Mouse (Mus musculus) limb, embryonic 13.5 days (tissue): ENCODE data around the gene Rmnd5b. TPM values are rescaled to one million over a fixed set of nuclear protein-coding genes. Genes with fewer than 3 reads are reported as not detected.

Experiments used
- ATAC-seq: fragments of 200-750 bp; cut with Nextera tagmentation; 2 replicates; pipeline ENCODE4 v1.8.0; 2017; ENCODE audit warnings: low read depth, moderate number of reproducible peaks, moderate TSS enrichment; ENCODE audit not compliant: low FRiP score
- H3K27ac ChIP-seq: fragments of 300-500 bp; sonication (generic); 2 replicates; pipeline ENCODE4 v1.5.1; 2015; ENCODE audit warnings: inconsistent platforms, mild to moderate bottlenecking, moderate library complexity
- H3K27me3 ChIP-seq: fragments of 300-500 bp; sonication (generic); 2 replicates; pipeline ENCODE4 v1.6.1; 2015; ENCODE audit warnings: mild to moderate bottlenecking, inconsistent platforms
- H3K36me3 ChIP-seq: fragments of 300-500 bp; sonication (generic); 2 replicates; pipeline ENCODE4 v1.6.1; 2015; ENCODE audit warnings: inconsistent platforms, mild to moderate bottlenecking, moderate library complexity
- H3K4me1 ChIP-seq: fragments of 300-500 bp; sonication (generic); 2 replicates; pipeline ENCODE4 v1.6.1; 2015; ENCODE audit warnings: inconsistent platforms
- H3K4me2 ChIP-seq: fragments of 300-500 bp; sonication (generic); replicated peaks from 2 replicates; pipeline ENCODE4 v1.6.1; 2015; ENCODE audit warnings: inconsistent platforms, mild to moderate bottlenecking, moderate library complexity
- H3K4me3 ChIP-seq: fragments of 300-500 bp; sonication (generic); 2 replicates; pipeline ENCODE4 v1.5.1; 2015; ENCODE audit warnings: moderate library complexity, mild to moderate bottlenecking, inconsistent platforms
- H3K9ac ChIP-seq: fragments of 300-500 bp; sonication (generic); 2 replicates; pipeline ENCODE4 v1.6.1; 2015; ENCODE audit warnings: mild to moderate bottlenecking, inconsistent platforms
- H3K9me3 ChIP-seq: fragments of 300-500 bp; sonication (generic); 2 replicates; pipeline ENCODE4 v1.6.1; 2016; ENCODE audit warnings: inconsistent platforms
- WGBS: fragments of 180-500 bp; shearing (Covaris S2); methylation state at CpG from one replicate; pipeline ENCODE4 v1.1.7; 2015; 5-methylcytosine and 5-hydroxymethylcytosine counted together
- polyA plus RNA-seq: library from polyadenylated mRNA; unstranded; fragments of >200 nt; fragmentation: Nextera tagmentation; extraction: Ambion mirVana; gene quantifications from 2 replicates; pipeline ENCODE4 v1.2.1, GENCODE M21; 2015

Rmnd5b gene
- polyA plus RNA-seq, 1 experiment from 2014 or later, result 51.8 TPM

DNA sequence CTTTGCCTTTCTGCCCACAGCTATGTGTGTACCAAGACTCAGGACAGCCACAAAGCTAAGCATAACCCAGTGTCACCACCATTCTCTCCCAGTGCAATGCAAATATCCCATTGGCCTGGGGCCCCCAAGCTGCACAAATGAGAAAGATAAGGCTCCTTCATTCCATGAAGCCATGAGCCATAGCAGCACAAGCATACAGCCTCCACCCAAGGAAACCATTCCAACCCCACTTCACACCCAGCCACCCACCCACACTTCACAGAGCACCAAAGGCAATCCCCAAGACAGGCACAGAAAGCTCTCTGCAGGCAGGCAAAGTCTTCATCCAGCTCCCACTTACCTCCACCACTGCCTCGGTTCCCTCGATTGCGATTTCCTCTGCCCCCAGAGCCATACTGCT lies 33.4 kb downstream of the Rmnd5b start:
- H3K36me3 ChIP-seq, result peaks cover 85% of the 10 kb centered on the region
- H3K4me3 ChIP-seq, result no peak overlapping the region; the same call in 1 of the 2 replicates
- no peak overlapping the region for H3K27ac ChIP-seq
- no peaks in the 10 kb centered on the region for H3K27me3 ChIP-seq
- 93% methylated on average over 3 of the region's 3 CpGs for WGBS
- no peaks in the 10 kb centered on the region for H3K9me3 ChIP-seq
- H3K4me1 ChIP-seq, result peaks cover 46% of the 10 kb centered on the region
- H3K9ac ChIP-seq, result peak overlapping the region; percentile 35; the same call in 1 of the 2 replicates
- 0 out of 2 replicates have a peak overlapping the region, but pooled peaks have one; percentile 16 for H3K4me2 ChIP-seq
- ATAC-seq, result no peak

DNA sequence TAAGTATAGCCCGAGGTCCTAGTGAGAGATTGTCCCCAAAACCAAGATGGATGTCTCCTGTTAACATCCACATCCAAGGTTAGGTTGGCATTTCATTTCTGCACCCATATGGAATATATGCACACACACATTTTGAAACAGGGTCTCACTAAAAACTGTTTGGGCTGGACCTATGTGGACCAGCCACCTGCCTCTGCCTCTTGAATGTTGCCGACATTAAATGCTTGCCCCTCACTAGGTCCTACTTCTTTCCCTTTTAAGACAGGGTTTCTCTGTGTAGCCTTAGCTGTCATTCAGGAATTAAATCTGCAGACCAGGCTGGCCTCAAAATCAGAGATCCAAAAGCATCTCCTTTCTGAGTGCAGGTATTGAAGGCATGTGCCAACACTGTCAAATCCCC lies 38.1 kb downstream of the Rmnd5b start:
- Histone ChIP-seq H3K9me3 (no peaks in the 10 kb centered on the region), H3K9ac (no peak overlapping the region), H3K27me3 (no peaks in the 10 kb centered on the region), H3K27ac (no peak overlapping the region), H3K4me1 (peaks cover 17% of the 10 kb centered on the region), H3K36me3 (peaks cover 99% of the 10 kb centered on the region), H3K4me2 (no peak overlapping the region), H3K4me3 (no peak overlapping the region)
- no peak for ATAC-seq
- WGBS, result 81% methylated on average over 2 of the region's 2 CpGs

DNA sequence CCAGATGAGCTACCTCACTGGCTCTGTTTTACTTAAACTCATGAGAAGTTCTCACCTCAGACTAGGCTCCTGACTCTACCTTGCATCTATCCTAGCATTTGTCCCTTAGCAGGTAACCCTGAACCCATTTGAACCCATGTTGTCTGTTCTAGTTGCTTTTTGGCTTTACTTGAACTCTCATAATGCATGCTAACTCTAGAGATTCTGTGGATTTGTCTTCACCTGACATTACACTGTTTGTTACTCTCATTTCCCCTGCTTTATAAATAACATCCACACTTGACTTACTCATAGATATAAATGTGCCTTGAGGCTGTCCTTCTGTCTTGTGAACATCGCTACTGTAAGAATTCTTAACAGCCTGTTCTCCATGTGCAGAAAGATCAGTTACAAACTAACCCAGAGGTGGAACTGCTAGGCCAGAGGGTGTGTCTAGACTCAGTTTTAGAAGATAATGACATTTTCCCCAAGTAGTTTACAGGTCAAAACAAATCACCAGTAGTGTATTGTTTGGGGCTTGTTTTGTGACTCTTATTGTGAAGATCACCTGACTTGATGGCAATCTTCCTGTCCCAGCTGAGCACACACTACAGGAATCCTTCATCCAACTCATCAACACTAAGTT lies 40.1 kb downstream of the Rmnd5b start:
- ATAC-seq, result no peak
- Histone ChIP-seq H3K4me2 (no peak overlapping the region), H3K9ac (no peak overlapping the region), H3K27me3 (no peaks in the 10 kb centered on the region), H3K9me3 (no peaks in the 10 kb centered on the region), H3K27ac (no peak overlapping the region), H3K36me3 (peaks cover 99% of the 10 kb centered on the region), H3K4me3 (no peak overlapping the region), H3K4me1 (no peaks in the 10 kb centered on the region)
- 94% methylated on average over 1 of the region's 1 CpGs for WGBS

GRCm38 (mm10) chr11:51594715-51595350 lies 40.9 kb downstream of the Rmnd5b start:
- no peaks in the 10 kb centered on the region for H3K4me1 ChIP-seq
- H3K4me2 ChIP-seq, result no peak overlapping the region
- no peaks in the 10 kb centered on the region for H3K9me3 ChIP-seq
- 81% methylated on average over 3 of the region's 3 CpGs for WGBS
- no peak overlapping the region for H3K4me3 ChIP-seq
- H3K9ac ChIP-seq, result no peak overlapping the region
- peaks cover 99% of the 10 kb centered on the region for H3K36me3 ChIP-seq
- no peaks in the 10 kb centered on the region for H3K27me3 ChIP-seq
- ATAC-seq, result no peak
- H3K27ac ChIP-seq, result no peak overlapping the region

DNA sequence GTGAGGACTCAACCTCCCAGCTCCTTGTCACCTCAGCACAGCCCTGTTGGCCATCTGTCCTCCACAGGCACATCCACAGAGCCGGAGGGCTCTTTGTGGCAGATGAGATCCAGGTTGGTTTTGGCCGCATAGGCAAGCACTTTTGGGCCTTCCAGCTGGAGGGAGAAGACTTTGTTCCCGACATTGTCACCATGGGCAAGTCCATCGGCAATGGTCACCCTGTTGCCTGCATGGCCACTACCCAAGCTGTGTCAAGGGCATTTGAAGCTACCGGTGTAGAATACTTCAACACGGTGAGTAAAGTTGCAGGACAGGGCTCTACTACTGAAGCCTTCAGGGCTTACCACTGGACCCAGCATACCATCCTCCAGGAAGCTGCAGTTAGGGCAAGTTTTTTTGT lies 41.8 kb downstream of the Rmnd5b start:
- WGBS, result 86% methylated on average over 6 of the region's 6 CpGs
- H3K4me2 ChIP-seq, result no peak overlapping the region
- H3K4me3 ChIP-seq, result no peak overlapping the region
- no peak overlapping the region for H3K27ac ChIP-seq
- no peaks in the 10 kb centered on the region for H3K27me3 ChIP-seq
- no peaks in the 10 kb centered on the region for H3K4me1 ChIP-seq
- H3K36me3 ChIP-seq, result peaks cover 99% of the 10 kb centered on the region
- no peak overlapping the region for H3K9ac ChIP-seq
- ATAC-seq, result no peak
- H3K9me3 ChIP-seq, result 0 out of 2 replicates have a peak, but pooled peaks cover 3% of the 10 kb centered on the region

DNA sequence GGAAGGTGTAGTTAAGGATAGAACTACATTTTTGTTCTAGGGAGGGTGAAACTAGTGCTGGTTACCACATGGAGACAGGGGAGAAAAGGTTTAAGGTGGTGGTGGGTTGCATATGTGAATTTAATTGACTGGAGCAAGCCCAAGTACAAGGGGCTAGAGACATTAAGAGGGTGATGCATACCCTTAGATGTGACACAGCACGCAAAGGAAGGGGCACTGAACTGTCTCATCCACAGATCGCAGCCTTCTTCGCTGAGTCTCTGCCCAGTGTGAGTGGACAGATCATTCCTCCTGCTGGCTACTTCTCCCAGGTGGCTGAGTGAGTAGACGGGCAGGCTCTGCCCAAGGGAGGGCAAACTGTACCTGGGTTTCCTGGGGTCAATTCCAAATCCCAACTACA lies 42.3 kb downstream of the Rmnd5b start:
- Histone ChIP-seq H3K4me3 (no peak overlapping the region), H3K4me1 (no peaks in the 10 kb centered on the region), H3K27ac (no peak overlapping the region), H3K4me2 (no peak overlapping the region), H3K9me3 (0 out of 2 replicates have a peak, but pooled peaks cover 4% of the 10 kb centered on the region), H3K9ac (no peak overlapping the region), H3K36me3 (peaks cover 99% of the 10 kb centered on the region), H3K27me3 (no peaks in the 10 kb centered on the region)
- 89% methylated on average over 4 of the region's 4 CpGs for WGBS
- ATAC-seq, result no peak

- H3K27ac ChIP-seq, result no peak overlapping the region
- H3K27me3 ChIP-seq, result no peaks in the 10 kb centered on the region
- 0 out of 2 replicates have a peak, but pooled peaks cover 4% of the 10 kb centered on the region for H3K9me3 ChIP-seq
- no peak overlapping the region for H3K4me3 ChIP-seq
- no peak for ATAC-seq
- peaks cover 99% of the 10 kb centered on the region for H3K36me3 ChIP-seq
- no peaks in the 10 kb centered on the region for H3K4me1 ChIP-seq
- no peak overlapping the region for H3K9ac ChIP-seq
- no peak overlapping the region for H3K4me2 ChIP-seq
- WGBS, result 90% methylated on average over 7 of the region's 7 CpGs
These were observed 43.8 kb downstream of the Rmnd5b start for GRCm38 (mm10) chr11:51591915-51592314.

DNA sequence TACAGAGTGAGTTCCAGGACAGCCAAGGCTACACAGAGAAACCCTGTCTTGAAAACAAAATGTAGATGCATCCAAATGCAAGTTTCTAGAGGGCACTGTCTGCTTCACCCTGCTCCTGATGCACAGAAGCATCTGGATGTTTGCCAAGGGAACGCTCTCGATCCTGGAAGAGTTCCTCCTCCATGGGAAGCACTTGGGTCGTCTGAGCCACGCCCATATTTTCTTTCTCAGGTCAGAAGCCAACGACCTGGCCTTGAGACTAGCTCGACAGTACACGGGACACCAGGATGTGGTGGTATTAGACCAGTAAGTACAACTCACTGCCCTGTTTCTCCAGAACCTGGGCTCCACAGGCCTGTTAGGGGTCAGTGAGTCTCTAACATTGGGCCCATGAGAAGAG lies 44.5 kb downstream of the Rmnd5b start:
- 0 out of 2 replicates have a peak, but pooled peaks cover 4% of the 10 kb centered on the region for H3K9me3 ChIP-seq
- H3K4me3 ChIP-seq, result no peak overlapping the region
- H3K27me3 ChIP-seq, result no peaks in the 10 kb centered on the region
- H3K9ac ChIP-seq, result no peak overlapping the region
- no peak overlapping the region for H3K4me2 ChIP-seq
- H3K4me1 ChIP-seq, result peaks cover 5% of the 10 kb centered on the region; the same call in 1 of the 2 replicates
- no peak for ATAC-seq
- H3K27ac ChIP-seq, result no peak overlapping the region; the same call in 1 of the 2 replicates
- 76% methylated on average over 7 of the region's 7 CpGs for WGBS
- H3K36me3 ChIP-seq, result peaks cover 99% of the 10 kb centered on the region

DNA sequence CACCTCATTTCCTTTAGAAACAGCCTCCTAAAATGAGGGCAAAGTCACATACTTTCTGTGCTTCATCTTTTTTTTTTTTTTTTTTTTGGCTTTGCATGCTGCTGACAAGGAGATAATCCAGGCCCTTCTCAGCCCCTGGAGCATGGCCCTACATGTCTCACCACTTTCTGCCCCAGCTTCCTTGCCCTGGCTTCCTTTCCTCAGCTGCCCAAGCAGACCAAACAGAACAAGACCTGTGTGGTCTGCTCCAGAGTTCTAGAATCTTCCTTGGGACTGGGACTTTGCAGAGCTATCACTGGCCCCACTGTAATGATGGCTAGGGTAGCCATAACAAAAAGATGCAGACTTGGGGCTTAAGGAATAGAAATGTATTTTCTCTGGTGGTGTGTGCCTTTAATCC lies 45.7 kb downstream of the Rmnd5b start:
- Histone ChIP-seq H3K4me3 (no peak overlapping the region), H3K27ac (no peak overlapping the region)
- no peak for ATAC-seq

GRCm38 (mm10) chr11:51588833-51589232 lies 46.9 kb downstream of the Rmnd5b start:
- Histone ChIP-seq H3K27me3 (no peaks in the 10 kb centered on the region), H3K4me1 (peaks cover 19% of the 10 kb centered on the region), H3K36me3 (peaks cover 81% of the 10 kb centered on the region), H3K9me3 (0 out of 2 replicates have a peak, but pooled peaks cover 4% of the 10 kb centered on the region), H3K27ac (no peak overlapping the region), H3K9ac (no peak overlapping the region), H3K4me2 (no peak overlapping the region), H3K4me3 (no peak overlapping the region)
- WGBS, result 98% methylated on average over 3 of the region's 3 CpGs
- ATAC-seq, result no peak

More for the DNA sequence above, 45.7 kb downstream of the Rmnd5b start:
- H3K4me1 ChIP-seq, result peaks cover 17% of the 10 kb centered on the region
- no peaks in the 10 kb centered on the region for H3K27me3 ChIP-seq
- no peak overlapping the region for H3K4me2 ChIP-seq
- H3K9me3 ChIP-seq, result 0 out of 2 replicates have a peak, but pooled peaks cover 4% of the 10 kb centered on the region
- H3K36me3 ChIP-seq, result peaks cover 91% of the 10 kb centered on the region
- H3K9ac ChIP-seq, result no peak overlapping the region

GRCm38 (mm10) chr11:51587059-51587458 lies 48.6 kb downstream of the Rmnd5b start:
- Histone ChIP-seq H3K9ac (no peak overlapping the region), H3K4me3 (no peak overlapping the region), H3K27ac (no peak overlapping the region), H3K4me2 (no peak overlapping the region), H3K27me3 (no peaks in the 10 kb centered on the region), H3K4me1 (peaks cover 21% of the 10 kb centered on the region), H3K36me3 (peaks cover 63% of the 10 kb centered on the region), H3K9me3 (0 out of 2 replicates have a peak, but pooled peaks cover 4% of the 10 kb centered on the region)
- no peak for ATAC-seq
- 90% methylated on average over 1 of the region's 1 CpGs for WGBS

GRCm38 (mm10) chr11:51586411-51586810 lies 49.3 kb downstream of the Rmnd5b start:
- peaks cover 56% of the 10 kb centered on the region for H3K36me3 ChIP-seq
- no peak overlapping the region for H3K4me3 ChIP-seq
- 0 out of 2 replicates have a peak, but pooled peaks cover 4% of the 10 kb centered on the region for H3K9me3 ChIP-seq
- H3K9ac ChIP-seq, result no peak overlapping the region
- ATAC-seq, result no peak
- 91% methylated on average over 13 of the region's 13 CpGs for WGBS
- H3K4me2 ChIP-seq, result no peak overlapping the region
- H3K4me1 ChIP-seq, result peaks cover 21% of the 10 kb centered on the region
- no peak overlapping the region for H3K27ac ChIP-seq
- no peaks in the 10 kb centered on the region for H3K27me3 ChIP-seq
